Mouse (Mus musculus) heart, embryonic 14.5 days (tissue): ENCODE measurements at regions not wholly inside any gene's neighbourhood (a gene's known extent, or its start where the extent isn't known, plus 50 kb on each side); places are given as distances from the start of the nearest gene placed in this dataset.

Experiments
- ATAC-seq: fragments of 200-750 bp; cut with Nextera tagmentation; 2 replicates; pipeline ENCODE4 v1.8.0; 2017; ENCODE audit warnings: low read depth, moderate TSS enrichment; ENCODE audit not compliant: insufficient number of reproducible peaks, insufficient read depth, low FRiP score
- H3K27ac ChIP-seq, 2 experiments: fragments of 200-500 bp in 1 of 2; fragments of 300-500 bp in 1 of 2; sonication (generic) in 1 of 2; replicated peaks in 1 of 2; 2 replicates each; pipeline ENCODE4 v1.5.1; 2012 to 2014; ENCODE audit warnings: low read depth in 2 of 2, low read length in 2 of 2, control low read depth in 1 of 2, mild to moderate bottlenecking in 1 of 2, mixed read lengths in 1 of 2; ENCODE audit not compliant: control insufficient read depth in 1 of 2, insufficient read depth in 1 of 2
- H3K27me3 ChIP-seq: fragments of 300-500 bp; sonication (generic); 2 replicates; pipeline ENCODE4 v1.6.1; 2014; ENCODE audit warnings: mild to moderate bottlenecking, low read length, control low read depth; ENCODE audit not compliant: control insufficient read depth, insufficient read depth
- H3K36me3 ChIP-seq: fragments of 300-500 bp; sonication (generic); 2 replicates; pipeline ENCODE4 v1.6.1; 2014; ENCODE audit warnings: mild to moderate bottlenecking, control low read depth, low read length, mixed read lengths; ENCODE audit not compliant: control insufficient read depth, insufficient read depth
- H3K4me1 ChIP-seq, 2 experiments: fragments of 200-500 bp in 1 of 2; fragments of 300-500 bp in 1 of 2; sonication (generic) in 1 of 2; 2 replicates each; pipeline ENCODE4 v1.6.1; 2012 to 2014; ENCODE audit warnings: low read length in 2 of 2, control low read depth in 1 of 2, mixed read lengths in 1 of 2; ENCODE audit not compliant: control insufficient read depth in 2 of 2, insufficient read depth in 2 of 2
- H3K4me2 ChIP-seq: fragments of 300-500 bp; sonication (generic); 2 replicates; pipeline ENCODE4 v1.6.1; 2014; ENCODE audit warnings: mild to moderate bottlenecking, low read length
- H3K4me3 ChIP-seq, 2 experiments: fragments of 200-500 bp in 1 of 2; fragments of 300-500 bp in 1 of 2; sonication (generic) in 1 of 2; 2 replicates each; pipeline ENCODE4 v1.5.1; 2012 to 2014; ENCODE audit warnings: low read length in 2 of 2, mild to moderate bottlenecking in 2 of 2, control low read depth in 1 of 2, low read depth in 1 of 2, moderate library complexity in 1 of 2; ENCODE audit not compliant: control insufficient read depth in 1 of 2, insufficient read depth in 1 of 2
- H3K9ac ChIP-seq: fragments of 300-500 bp; sonication (generic); 2 replicates; pipeline ENCODE4 v1.6.1; 2014; ENCODE audit warnings: mild to moderate bottlenecking, low read length
- H3K9me3 ChIP-seq: fragments of 300-500 bp; sonication (generic); 2 replicates; pipeline ENCODE4 v1.6.1; 2016; ENCODE audit warnings: low read length, control low read depth; ENCODE audit not compliant: control insufficient read depth
- WGBS: fragments of 180-500 bp; shearing (Covaris S2); extraction: QIAGEN DNeasy Blood & Tissue Kit; methylation state at CpG from one replicate; pipeline ENCODE4 v1.1.7; 2014; 5-methylcytosine and 5-hydroxymethylcytosine counted together

- 65% methylated on average over 2 of the region's 2 CpGs for WGBS
- Histone ChIP-seq H3K4me3 (no peak overlapping the region), H3K36me3 (no peaks in the 10 kb centered on the region), H3K9ac (no peak overlapping the region), H3K4me1 (no peaks in the 10 kb centered on the region), H3K27me3 (no peaks in the 10 kb centered on the region), H3K4me2 (no peak overlapping the region), H3K9me3 (no peaks in the 10 kb centered on the region), H3K27ac (no peak overlapping the region)
- no peak for ATAC-seq
Observed at GRCm38 (mm10) chr1:163190841-163191240, 105.4 kb upstream of the Mroh9 start.

GRCm38 (mm10) chr1:163181851-163182250, 96.4 kb upstream of the Mroh9 start:
- Histone ChIP-seq H3K36me3 (no peaks in the 10 kb centered on the region), H3K9me3 (no peaks in the 10 kb centered on the region), H3K4me1 (no peaks in the 10 kb centered on the region), H3K4me2 (no peak overlapping the region), H3K4me3 (no peak overlapping the region), H3K27me3 (no peaks in the 10 kb centered on the region), H3K27ac (no peak overlapping the region), H3K9ac (no peak overlapping the region)
- ATAC-seq, result no peak
- WGBS, result 58% methylated on average over 2 of the region's 2 CpGs

GRCm38 (mm10) chr1:163177011-163177410, 91.5 kb upstream of the Mroh9 start:
- Histone ChIP-seq H3K4me3 (no peak overlapping the region), H3K27me3 (no peaks in the 10 kb centered on the region), H3K9me3 (no peaks in the 10 kb centered on the region), H3K4me1 (no peaks in the 10 kb centered on the region), H3K9ac (no peak overlapping the region), H3K4me2 (no peak overlapping the region), H3K27ac (no peak overlapping the region), H3K36me3 (no peaks in the 10 kb centered on the region)
- ATAC-seq, result no peak
- 24% methylated on average over 3 of the region's 3 CpGs for WGBS

DNA sequence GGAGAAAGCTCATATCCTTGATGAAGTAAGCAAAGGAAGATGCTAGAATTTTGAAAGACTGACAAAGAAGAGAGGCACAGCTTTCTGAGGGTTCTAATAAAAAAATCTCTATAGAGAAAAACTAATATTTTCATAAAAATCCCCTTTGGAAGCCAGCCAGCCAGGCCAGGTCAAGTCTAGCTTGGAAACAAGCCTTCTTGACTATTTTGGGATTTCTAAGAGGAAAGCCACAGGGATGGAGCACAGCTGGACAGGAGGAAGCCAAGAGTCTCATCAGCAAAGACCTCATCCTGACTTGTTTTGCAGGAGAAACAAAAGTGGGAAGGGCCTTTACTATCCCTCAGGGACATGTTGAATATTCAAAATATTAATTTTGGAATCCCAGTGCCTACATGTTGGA, 81.6 kb upstream of the Mroh9 start:
- Histone ChIP-seq H3K4me1 (no peaks in the 10 kb centered on the region), H3K4me2 (no peak overlapping the region), H3K9me3 (no peaks in the 10 kb centered on the region), H3K27me3 (no peaks in the 10 kb centered on the region), H3K9ac (no peak overlapping the region), H3K36me3 (no peaks in the 10 kb centered on the region), H3K4me3 (no peak overlapping the region), H3K27ac (no peak overlapping the region)
- no peak for ATAC-seq

GRCm38 (mm10) chr1:163163636-163164035, 78.2 kb upstream of the Mroh9 start:
- no peak overlapping the region for H3K27ac ChIP-seq
- H3K4me3 ChIP-seq, result no peak overlapping the region
- no peak overlapping the region for H3K9ac ChIP-seq
- no peaks in the 10 kb centered on the region for H3K9me3 ChIP-seq
- H3K36me3 ChIP-seq, result no peaks in the 10 kb centered on the region
- no peak overlapping the region for H3K4me2 ChIP-seq
- WGBS, result 39% methylated on average over 2 of the region's 2 CpGs
- H3K4me1 ChIP-seq, result no peaks in the 10 kb centered on the region; a peak in 1 of 4 replicates
- H3K27me3 ChIP-seq, result no peaks in the 10 kb centered on the region
- ATAC-seq, result no peak

- ATAC-seq, result no peak
- H3K27ac ChIP-seq, result no peak overlapping the region
- H3K4me2 ChIP-seq, result no peak overlapping the region
- H3K4me1 ChIP-seq, result no peaks in the 10 kb centered on the region; a peak in 1 of 4 replicates
- H3K9me3 ChIP-seq, result no peaks in the 10 kb centered on the region
- no peaks in the 10 kb centered on the region for H3K36me3 ChIP-seq
- H3K9ac ChIP-seq, result no peak overlapping the region
- 35% methylated on average over 3 of the region's 3 CpGs for WGBS
- H3K27me3 ChIP-seq, result no peaks in the 10 kb centered on the region
- H3K4me3 ChIP-seq, result no peak overlapping the region
Observed at GRCm38 (mm10) chr1:163159911-163160310, 74.4 kb upstream of the Mroh9 start.

DNA sequence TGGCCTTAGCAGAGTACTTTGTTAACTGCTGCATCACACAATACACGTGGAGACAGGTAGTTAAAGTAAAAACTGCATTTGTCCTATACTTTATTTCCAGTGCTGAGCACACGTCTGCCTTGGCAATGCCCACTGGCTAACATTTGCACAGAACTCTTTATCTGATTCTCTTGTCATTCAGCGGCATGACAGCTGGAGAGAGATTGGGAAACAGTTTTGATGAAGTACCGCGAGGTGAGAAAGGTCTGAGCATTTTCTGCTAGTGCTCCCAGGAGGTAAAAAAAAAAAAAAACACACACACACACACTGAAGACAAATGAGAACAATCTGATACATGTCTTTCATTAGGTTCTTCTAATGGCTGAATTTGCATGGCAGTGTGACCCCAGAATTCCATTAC, 73.0 kb upstream of the Mroh9 start:
- ATAC-seq, result no peak
- H3K36me3 ChIP-seq, result no peaks in the 10 kb centered on the region
- H3K9me3 ChIP-seq, result no peaks in the 10 kb centered on the region
- H3K27me3 ChIP-seq, result no peaks in the 10 kb centered on the region
- H3K4me1 ChIP-seq, result no peaks in the 10 kb centered on the region; a peak in 1 of 4 replicates
- no peak overlapping the region for H3K27ac ChIP-seq
- H3K4me3 ChIP-seq, result no peak overlapping the region
- 67% methylated on average over 5 of the region's 5 CpGs for WGBS
- H3K4me2 ChIP-seq, result no peak overlapping the region
- H3K9ac ChIP-seq, result no peak overlapping the region

- Histone ChIP-seq H3K4me3 (peak overlapping the region; percentile 22 to 32; a peak in 2 of 4 replicates), H3K36me3 (no peaks in the 10 kb centered on the region), H3K9ac (no peak overlapping the region; the same call in 1 of the 2 replicates), H3K27ac (no peak overlapping the region), H3K4me1 (no peaks in the 10 kb centered on the region), H3K4me2 (peak overlapping the region; percentile 52), H3K27me3 (no peaks in the 10 kb centered on the region), H3K9me3 (no peaks in the 10 kb centered on the region)
- ATAC-seq, result peak; percentile 59; the same call in 1 of the 2 replicates
- 28% methylated on average over 13 of the region's 13 CpGs for WGBS
Observed at GRCm38 (mm10) chr1:163150203-163150855, 64.9 kb upstream of the Mroh9 start.
